1 mouse cellular context compared by ENCODE assay signal in the genomic region with DNA sequence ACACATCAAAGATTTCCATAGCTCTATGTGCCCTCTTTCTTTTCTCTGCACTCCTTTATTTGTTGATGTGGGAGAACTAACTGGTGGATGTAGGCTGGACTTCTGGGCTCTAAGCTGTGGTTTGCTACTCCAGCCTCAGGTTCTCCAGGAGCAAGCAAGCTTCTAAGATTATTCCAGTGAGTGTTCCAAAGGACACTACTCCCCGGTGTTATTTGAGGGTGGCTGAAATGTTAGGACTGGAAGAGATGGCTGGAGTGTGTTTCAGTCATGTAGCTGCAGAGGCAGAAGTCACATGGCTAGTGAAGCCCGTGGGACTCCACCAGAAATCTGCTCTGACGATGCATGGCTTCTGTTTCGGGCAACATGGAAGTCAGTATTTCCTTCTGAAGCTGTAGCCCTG.
TF ChIP-seq lines count a peak whose summit lies in the region.

No protein-coding gene starts in this region.

TF ChIP-seq in CH12.LX, 34 proteins besides CTCF, POLR2A, EP300 and RAD21 (continued from another document):
- TF ChIP-seq USF1 (IDR thresholded peaks at IDR 0.05; ENCODE audit: low read depth, low read length), result peak; percentile 39; the same call in 1 of the 2 replicates
